9 mouse cellular contexts compared by ENCODE assay signal in genomic region chr5:118606636-118607035, GRCm38 (mm10). TPM values are rescaled to one million over a fixed set of nuclear protein-coding genes. Genes with fewer than 3 reads are reported as not detected.
DNase-seq lines count a peak whose midpoint lies in the region; ATAC-seq and TF ChIP-seq lines count a peak whose summit lies in the region.
"Had no signal": no experiment of that assay in that cellular context is flagged by ENCODE, and none has a peak within 500 bp of the region (broad histone marks: within the 10 kb centered on the region; RNA-seq: fewer than 3 reads in every experiment).

No protein-coding gene starts in this region.

- no peaks in the 10 kb centered on the region for H3K9me3 ChIP-seq in kidney, postnatal 0 days (replicated peaks; ENCODE audit: low read length)
- no peaks in the 10 kb centered on the region for H3K9me3 ChIP-seq in kidney, embryonic 14.5 days (ENCODE audit: control insufficient read depth, low read length)
- H3K9me3 ChIP-seq in embryonic facial prominence, embryonic 12.5 days: no peaks in the 10 kb centered on the region
- H3K9me3 ChIP-seq: embryonic facial prominence, embryonic 15.5 days had no signal

- H3K4me2 ChIP-seq in kidney, postnatal 0 days (ENCODE audit: low read length): no peak overlapping the region
- H3K4me2 ChIP-seq in kidney, embryonic 14.5 days (replicated peaks; ENCODE audit: low read depth, low read length): no peak overlapping the region
- H3K4me2 ChIP-seq in embryonic facial prominence, embryonic 12.5 days (replicated peaks): 0 out of 2 replicates have a peak overlapping the region, but pooled peaks have one; percentile 7
- H3K4me2 ChIP-seq: embryonic facial prominence, embryonic 15.5 days had no signal

- no peak overlapping the region for H3K4me3 ChIP-seq in kidney, postnatal 0 days (replicated peaks; ENCODE audit: low read depth, low read length)
- H3K4me3 ChIP-seq in kidney, embryonic 14.5 days (ENCODE audit: low read length): no peak overlapping the region
- H3K4me3 ChIP-seq in embryonic facial prominence, embryonic 12.5 days: no peak overlapping the region
- H3K4me3 ChIP-seq in macrophage (ENCODE audit: inconsistent target): no peak overlapping the region
- H3K4me3 ChIP-seq: embryonic facial prominence, embryonic 15.5 days had no signal

- H3K4me1 ChIP-seq in kidney, postnatal 0 days (replicated peaks; ENCODE audit: insufficient read depth, low read length): no peaks in the 10 kb centered on the region
- peaks cover 16% of the 10 kb centered on the region; the same call in 1 of the 2 replicates for H3K4me1 ChIP-seq in kidney, embryonic 14.5 days (ENCODE audit: control insufficient read depth, insufficient read depth, low read length)
- peaks cover 39% of the 10 kb centered on the region for H3K4me1 ChIP-seq in embryonic facial prominence, embryonic 12.5 days

- no peak overlapping the region for H3K27ac ChIP-seq in kidney, postnatal 0 days
- H3K27ac ChIP-seq in kidney, embryonic 14.5 days (ENCODE audit: low read depth, low read length): no peak overlapping the region
- H3K27ac ChIP-seq in embryonic facial prominence, embryonic 12.5 days: no peak overlapping the region
- H3K27ac ChIP-seq in macrophage: peak overlapping the region; percentile 27
- H3K27ac ChIP-seq: embryonic facial prominence, embryonic 15.5 days had no signal

- no peak for TF ChIP-seq CTCF in kidney, postnatal 0 days (IDR thresholded peaks at IDR 0.05; ENCODE audit: low read depth)

- 44% methylated on average over 13 of the region's 13 CpGs for WGBS in kidney, postnatal 0 days
- WGBS in kidney, embryonic 14.5 days: 67% methylated on average over 13 of the region's 13 CpGs
- 51% methylated on average over 13 of the region's 13 CpGs for WGBS in embryonic facial prominence, embryonic 12.5 days
- 9% methylated on average over 13 of the region's 13 CpGs for WGBS in macrophage (ENCODE audit: missing documents)

- peak; percentile 48 for DNase-seq in kidney, postnatal 0 days (ENCODE audit: low spot score)
- peak; percentile 85 for DNase-seq in brain, adult 2 months (ENCODE audit: low read depth, low spot score)
- no peak for DNase-seq in gastrocnemius, postnatal 10 days
- no peak for DNase-seq in thymus, postnatal 4 days
- DNase-seq in layer of hippocampus, postnatal 36 days: no peak

- H3K9ac ChIP-seq in kidney, postnatal 0 days (ENCODE audit: low read depth, low read length): no peak overlapping the region
- H3K9ac ChIP-seq in kidney, embryonic 14.5 days (ENCODE audit: low read depth, low read length): no peak overlapping the region
- no peak overlapping the region for H3K9ac ChIP-seq in embryonic facial prominence, embryonic 12.5 days
- H3K9ac ChIP-seq: embryonic facial prominence, embryonic 15.5 days had no signal

- no peaks in the 10 kb centered on the region for H3K27me3 ChIP-seq in kidney, postnatal 0 days (ENCODE audit: insufficient read depth, low read length)
- H3K27me3 ChIP-seq in kidney, embryonic 14.5 days (ENCODE audit: control insufficient read depth, insufficient read depth, low read length): no peaks in the 10 kb centered on the region
- no peaks in the 10 kb centered on the region for H3K27me3 ChIP-seq in embryonic facial prominence, embryonic 12.5 days
- H3K27me3 ChIP-seq: embryonic facial prominence, embryonic 15.5 days had no signal

- H3K79me2 ChIP-seq in macrophage (ENCODE audit: inconsistent target): peaks cover 100% of the 10 kb centered on the region

- no peaks in the 10 kb centered on the region for H3K36me3 ChIP-seq in kidney, postnatal 0 days (ENCODE audit: insufficient read depth, low read length)
- no peaks in the 10 kb centered on the region for H3K36me3 ChIP-seq in kidney, embryonic 14.5 days (ENCODE audit: control insufficient read depth, insufficient read depth, low read length)
- no peaks in the 10 kb centered on the region for H3K36me3 ChIP-seq in embryonic facial prominence, embryonic 12.5 days
- no peaks in the 10 kb centered on the region for H3K36me3 ChIP-seq in macrophage (ENCODE audit: inconsistent target)
- H3K36me3 ChIP-seq: embryonic facial prominence, embryonic 15.5 days had no signal

- 0 out of 2 replicates have a peak, but pooled peaks have one; percentile 65 for ATAC-seq in kidney, postnatal 0 days (replicated peaks; ENCODE audit: low FRiP score, low read depth)
- no peak for ATAC-seq in kidney, embryonic 14.5 days (ENCODE audit: low FRiP score, low TSS enrichment)
- no peak for ATAC-seq in embryonic facial prominence, embryonic 12.5 days (ENCODE audit: insufficient number of reproducible peaks, insufficient read depth, low FRiP score, low TSS enrichment)

RNA-seq across cellular contexts. Expression of gene Med13l, which starts 46.2 kb away (rescaled TPM):
- polyA plus RNA-seq in kidney, postnatal 0 days (2015; fragmentation: Nextera tagmentation; extraction: Ambion mirVana): 7.0 and 7.8 TPM in 2 replicates
- polyA plus RNA-seq in kidney, embryonic 14.5 days (2014; fragmentation: Nextera tagmentation; extraction: Ambion mirVana): 9.7 and 12.1 TPM in 2 replicates
- 17.7 and 18.2 TPM in 2 replicates for polyA plus RNA-seq in embryonic facial prominence, embryonic 12.5 days (2016; fragmentation: Nextera tagmentation; extraction: Ambion mirVana)
- 100 to 1,000 TPM; 120 to 443 (median 144) TPM for total RNA-seq in macrophage (2018; cell fraction: chromatin; rRNA removed)
- total RNA-seq in macrophage (2018; cell fraction: cytosol; rRNA removed): 10 to 100 TPM; 27.9 to 64.0 (median 33.9) TPM
- 100 to 1,000 TPM in 21 of 26 experiments, 10 to 100 TPM in 5; 76.5 to 395 (median 107) TPM for total RNA-seq in macrophage (2018; cell fraction: nucleus; rRNA removed)
- 10.0 to 13.9 TPM (median 13.2 TPM) in 3 replicates for polyA plus RNA-seq in macrophage (2018)
- 10 to 100 TPM; 27.0 to 27.1 TPM for total RNA-seq in gastrocnemius, postnatal 10 days (2021)
- total RNA-seq in layer of hippocampus, postnatal 36 days (2021): 100 to 1,000 TPM; 103 to 127 TPM

Comparison
In these comparisons a context has a peak if more than half of its experiments do, and no peak if none do; other contexts are left out.
1. DNase-seq: peak in kidney, postnatal 0 days (single experiment) and brain, adult 2 months (single experiment); none in gastrocnemius, postnatal 10 days (single experiment), thymus, postnatal 4 days (single experiment) and layer of hippocampus, postnatal 36 days (0 of 2).